Mouse (Mus musculus) liver, embryonic 14.5 days (tissue): Measurements from ENCODE around the gene Lamtor2. TPM values are rescaled to one million over a fixed set of nuclear protein-coding genes. Genes with fewer than 3 reads are reported as not detected.

Experiments
- ATAC-seq: fragments of 200-750 bp; cut with Nextera tagmentation; 2 replicates; pipeline ENCODE4 v1.8.0; 2017; ENCODE audit warnings: moderate number of reproducible peaks, mild to moderate bottlenecking, moderate library complexity; ENCODE audit not compliant: insufficient read depth
- DNase-seq, 3 experiments: peaks; one replicate each; pipeline ENCODE4 v3.0.0-alpha.2; 2012 to 2013; ENCODE audit warnings: low read depth in 3 of 3, low spot score in 3 of 3
- H3K27ac ChIP-seq: fragments of 300-500 bp; sonication (generic); 2 replicates; pipeline ENCODE4 v1.5.1; 2014; ENCODE audit warnings: moderate library complexity, mild to moderate bottlenecking, control low read depth, inconsistent platforms
- H3K27me3 ChIP-seq: fragments of 300-500 bp; sonication (generic); 2 replicates; pipeline ENCODE4 v1.6.1; 2014; ENCODE audit warnings: mild to moderate bottlenecking, low read length, moderate library complexity; ENCODE audit not compliant: control insufficient read depth, insufficient read depth
- H3K36me3 ChIP-seq: fragments of 300-500 bp; sonication (generic); replicated peaks from 2 replicates; pipeline ENCODE4 v1.6.1; 2014; ENCODE audit warnings: low read depth; ENCODE audit not compliant: control insufficient read depth, insufficient read depth
- H3K4me1 ChIP-seq, 2 experiments: fragments of 200-500 bp in 1 of 2; fragments of 300-500 bp in 1 of 2; sonication (generic) in 1 of 2; replicated peaks; 2 replicates each; pipeline ENCODE4 v1.6.1; 2012 to 2014; ENCODE audit warnings: antibody characterized with exemption in 1 of 2, inconsistent platforms in 1 of 2, low read length in 1 of 2; ENCODE audit not compliant: control insufficient read depth in 2 of 2, insufficient read depth in 2 of 2
- H3K4me2 ChIP-seq: fragments of 300-500 bp; sonication (generic); 2 replicates; pipeline ENCODE4 v1.6.1; 2014; ENCODE audit warnings: low read depth, mild to moderate bottlenecking, control low read depth, moderate library complexity
- H3K4me3 ChIP-seq, 2 experiments: fragments of 200-500 bp in 1 of 2; fragments of 300-500 bp in 1 of 2; sonication (generic) in 1 of 2; 2 replicates each; pipeline ENCODE4 v1.5.1; 2012 to 2014; ENCODE audit warnings: low read depth in 2 of 2, low read length in 2 of 2, mild to moderate bottlenecking in 2 of 2, control low read depth in 1 of 2, inconsistent platforms in 1 of 2, moderate library complexity in 1 of 2; ENCODE audit not compliant: insufficient read depth in 1 of 2
- H3K9ac ChIP-seq: fragments of 300-500 bp; sonication (generic); replicated peaks from 2 replicates; pipeline ENCODE4 v1.6.1; 2014; ENCODE audit warnings: mild to moderate bottlenecking, control low read depth, moderate library complexity
- H3K9me3 ChIP-seq: fragments of 300-500 bp; sonication (generic); 2 replicates; pipeline ENCODE4 v1.6.1; 2016; ENCODE audit warnings: low read length, mixed read lengths; ENCODE audit not compliant: control insufficient read depth
- CTCF ChIP-seq: IDR thresholded peaks from 2 replicates; pipeline ENCODE4 v1.5.1; 2016; ENCODE audit warnings: antibody characterized with exemption, low read depth, control low read depth
- EP300 ChIP-seq: IDR thresholded peaks from 2 replicates; pipeline ENCODE4 v1.6.1; 2016; ENCODE audit warnings: antibody characterized with exemption, low read depth
- WGBS: fragments of 180-500 bp; shearing (Covaris S2); extraction: QIAGEN DNeasy Blood & Tissue Kit; methylation state at CpG from one replicate; pipeline ENCODE4 v1.1.7; 2014; ENCODE audit not compliant: insufficient replicate concordance; 5-methylcytosine and 5-hydroxymethylcytosine counted together
- polyA plus RNA-seq, 2 experiments: library from polyadenylated mRNA; depleted of rRNA in 1 of 2; stranded (reverse) in 1 of 2; unstranded in 1 of 2; fragments of >200 nt; fragmentation: Nextera tagmentation in 1 of 2; extraction: Ambion mirVana in 1 of 2; gene quantifications; 2 replicates each; pipeline versions ENCODE4 v1.2.1 to v1.2.3; 2012 to 2014

Gene Lamtor2
- polyA plus RNA-seq, 2 experiments: 62.0 to 73.1 TPM

DNA sequence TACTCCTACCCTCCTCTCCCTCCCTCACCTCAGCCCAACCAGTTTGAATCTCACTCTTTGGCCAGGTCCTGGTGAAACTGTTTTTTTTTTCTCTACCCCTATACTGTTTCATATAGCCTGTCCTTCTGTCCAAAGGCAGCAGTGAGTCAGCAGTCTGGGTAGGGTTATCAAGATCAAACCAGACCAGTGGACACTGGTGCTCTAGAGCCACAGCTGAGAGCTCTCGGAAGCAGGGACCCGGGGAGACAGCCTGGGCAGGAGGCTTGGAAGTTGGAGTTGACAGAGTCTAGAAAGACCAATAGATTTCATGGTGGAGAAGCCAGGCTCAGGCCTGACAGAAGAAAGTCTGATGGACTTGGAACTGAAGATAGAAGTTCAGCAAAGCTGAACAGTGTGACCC lies 15.7 kb upstream of the Lamtor2 start:
- no peak for TF ChIP-seq CTCF
- no peak for TF ChIP-seq EP300
- Histone ChIP-seq H3K4me3 (no peak overlapping the region), H3K36me3 (peaks cover 29% of the 10 kb centered on the region), H3K4me1 (peaks cover 0 to 6% of the 10 kb centered on the region in 2 experiments; a peak in 1 of 4 replicates), H3K9ac (no peak overlapping the region), H3K4me2 (no peak overlapping the region), H3K9me3 (no peaks in the 10 kb centered on the region), H3K27me3 (no peaks in the 10 kb centered on the region), H3K27ac (no peak overlapping the region; the same call in 1 of the 2 replicates)
- 62% methylated on average over 2 of the region's 2 CpGs for WGBS
- DNase-seq: no peak
- no peak for ATAC-seq

DNA sequence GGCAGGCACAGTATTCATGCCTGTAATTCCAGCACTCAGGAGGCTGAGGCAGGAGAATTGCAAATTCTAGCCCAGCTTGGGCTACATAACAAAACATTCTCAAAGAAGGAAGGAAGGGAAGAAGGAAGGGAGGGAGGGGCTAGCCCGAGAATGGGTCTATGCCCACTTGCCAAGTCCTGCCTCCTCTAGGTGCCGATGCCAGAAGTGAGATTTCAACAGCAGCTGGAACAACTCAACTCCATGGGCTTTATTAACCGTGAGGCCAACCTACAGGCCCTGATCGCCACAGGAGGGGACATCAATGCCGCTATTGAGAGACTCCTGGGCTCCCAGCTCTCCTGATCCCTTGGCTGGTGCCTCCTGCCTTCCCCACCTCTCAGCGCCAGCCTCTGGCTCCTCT lies 15.0 kb upstream of the Lamtor2 start:
- DNase-seq (no peak), ATAC-seq (no peak)
- H3K9ac ChIP-seq: no peak overlapping the region
- peaks cover 34% of the 10 kb centered on the region for H3K36me3 ChIP-seq
- WGBS: 81% methylated on average over 6 of the region's 6 CpGs
- no peak overlapping the region for H3K4me2 ChIP-seq
- peaks cover 0 to 6% of the 10 kb centered on the region in 2 experiments; a peak in 1 of 4 replicates for H3K4me1 ChIP-seq
- H3K4me3 ChIP-seq: no peak overlapping the region
- no peak for TF ChIP-seq EP300
- no peak for TF ChIP-seq CTCF
- H3K27ac ChIP-seq: no peak overlapping the region
- H3K9me3 ChIP-seq: no peaks in the 10 kb centered on the region
- H3K27me3 ChIP-seq: no peaks in the 10 kb centered on the region

DNA sequence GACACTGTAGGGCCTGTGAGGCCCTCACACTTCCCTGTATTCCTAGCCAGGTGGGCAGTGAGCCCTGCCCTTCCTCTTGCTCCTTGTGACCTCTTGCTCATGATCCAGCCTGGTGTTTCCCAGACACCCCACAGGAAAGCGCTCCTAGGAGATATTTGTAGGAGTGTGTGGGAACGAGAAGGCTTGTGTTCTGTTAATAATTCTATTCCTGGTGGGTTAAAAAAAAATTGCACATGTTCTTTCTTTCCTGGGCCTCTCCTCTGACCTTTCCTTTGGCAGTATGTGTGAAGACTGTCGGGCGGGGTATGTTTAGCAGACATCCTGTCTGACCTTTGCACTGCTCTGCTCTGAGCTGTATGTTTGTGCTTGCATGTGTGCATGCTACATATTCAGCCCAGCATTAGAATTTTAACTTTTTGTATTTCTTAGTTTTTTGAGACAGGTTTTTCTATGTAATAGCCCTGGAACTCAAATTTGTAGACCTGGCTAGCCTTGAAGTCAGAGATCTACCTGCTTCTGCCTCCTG lies 13.7 kb upstream of the Lamtor2 start:
- Histone ChIP-seq H3K4me1 (peaks cover 0 to 6% of the 10 kb centered on the region in 2 experiments; a peak in 1 of 4 replicates), H3K4me2 (no peak overlapping the region), H3K27ac (no peak overlapping the region), H3K36me3 (peaks cover 43% of the 10 kb centered on the region), H3K9me3 (no peaks in the 10 kb centered on the region), H3K9ac (no peak overlapping the region), H3K4me3 (no peak overlapping the region), H3K27me3 (no peaks in the 10 kb centered on the region)
- WGBS: 78% methylated on average over 4 of the region's 4 CpGs
- TF ChIP-seq EP300: no peak
- no peak for TF ChIP-seq CTCF
- DNase-seq (no peak), ATAC-seq (no peak)

DNA sequence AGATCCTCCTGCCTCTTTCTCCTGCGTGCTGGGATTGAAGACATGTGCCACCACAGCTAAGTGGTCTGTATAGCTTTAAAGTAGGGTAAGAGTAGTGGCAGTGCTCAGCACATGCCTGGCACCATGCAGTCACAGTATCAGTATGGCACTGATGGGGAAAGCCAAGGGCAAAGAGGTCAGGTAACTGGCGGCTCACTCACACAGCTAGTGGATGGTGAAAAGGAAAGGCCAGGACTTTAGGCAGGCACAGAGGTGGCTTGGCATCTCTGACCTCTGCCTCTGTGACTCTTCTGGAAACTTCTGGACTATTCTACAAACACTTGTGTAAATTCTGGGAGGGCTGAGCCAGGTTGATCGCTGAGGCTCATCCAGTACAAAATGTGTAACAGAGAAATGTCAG lies 13.2 kb upstream of the Lamtor2 start:
- TF ChIP-seq EP300 (no peak), CTCF (no peak)
- H3K9me3 ChIP-seq: no peaks in the 10 kb centered on the region
- no peaks in the 10 kb centered on the region for H3K27me3 ChIP-seq
- H3K36me3 ChIP-seq: peaks cover 47% of the 10 kb centered on the region
- no peak overlapping the region for H3K27ac ChIP-seq
- H3K4me1 ChIP-seq: peaks cover 0 to 6% of the 10 kb centered on the region in 2 experiments; a peak in 1 of 4 replicates
- WGBS: 84% methylated on average over 3 of the region's 3 CpGs
- no peak overlapping the region for H3K4me2 ChIP-seq
- H3K4me3 ChIP-seq: no peak overlapping the region
- DNase-seq (no peak), ATAC-seq (no peak)
- H3K9ac ChIP-seq: no peak overlapping the region

DNA sequence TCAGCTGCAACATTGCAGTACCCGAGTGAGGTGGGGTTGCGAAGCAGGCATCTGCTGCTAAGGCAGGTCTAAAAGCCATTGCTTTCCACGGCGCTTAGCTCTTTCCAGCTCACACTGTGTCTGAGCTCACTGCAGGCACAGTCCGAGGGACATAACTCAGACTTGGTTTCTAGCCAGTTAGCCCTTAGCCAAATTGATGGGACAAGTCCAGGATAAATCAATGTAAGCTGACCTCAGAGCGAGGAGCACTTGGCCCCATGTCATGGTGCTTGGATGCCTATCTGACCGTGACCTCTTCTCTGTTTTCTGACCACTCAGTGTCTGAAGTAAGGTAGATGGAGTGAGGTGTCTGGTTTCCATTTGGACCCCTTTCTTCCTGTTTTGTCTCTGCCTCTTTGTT lies 11.1 kb upstream of the Lamtor2 start:
- ATAC-seq: no peak
- WGBS: 82% methylated on average over 7 of the region's 7 CpGs
- TF ChIP-seq CTCF (no peak), EP300 (no peak)
- H3K36me3 ChIP-seq: peaks cover 61% of the 10 kb centered on the region
- H3K9me3 ChIP-seq: no peaks in the 10 kb centered on the region
- no peak overlapping the region for H3K9ac ChIP-seq
- H3K4me2 ChIP-seq: no peak overlapping the region
- no peak overlapping the region for H3K27ac ChIP-seq
- DNase-seq: no peak
- H3K4me3 ChIP-seq: no peak overlapping the region
- H3K4me1 ChIP-seq: peaks cover 0 to 3% of the 10 kb centered on the region in 2 experiments; a peak in 1 of 4 replicates
- H3K27me3 ChIP-seq: no peaks in the 10 kb centered on the region
